31 mouse cellular contexts compared by ENCODE assay signal in genomic region chr3:137831156-137831555, GRCm38 (mm10).
"Had no signal": no experiment of that assay in that cellular context is flagged by ENCODE, and none has a peak within 500 bp of the region (broad histone marks: within the 10 kb centered on the region; RNA-seq: fewer than 3 reads in every experiment).

No protein-coding gene starts in this region.

- H3K36me3 ChIP-seq: limb, embryonic 10.5 days; limb, embryonic 12.5 days; limb, embryonic 13.5 days; limb, embryonic 15.5 days; liver, embryonic 12.5 days; liver, embryonic 13.5 days; liver, embryonic 15.5 days; lung, embryonic 15.5 days; midbrain, embryonic 10.5 days; midbrain, embryonic 12.5 days; midbrain, embryonic 13.5 days; midbrain, embryonic 15.5 days had no signal

- H3K27me3 ChIP-seq: limb, embryonic 12.5 days; limb, embryonic 13.5 days; limb, embryonic 15.5 days; liver, embryonic 12.5 days; liver, embryonic 13.5 days; liver, embryonic 15.5 days; lung, embryonic 15.5 days; megakaryocyte, embryonic 14.5 days; midbrain, embryonic 12.5 days; midbrain, embryonic 13.5 days; midbrain, embryonic 15.5 days had no signal

- H3K4me1 ChIP-seq: liver, embryonic 12.5 days; liver, embryonic 13.5 days; liver, embryonic 15.5 days; lung, embryonic 15.5 days; midbrain, embryonic 12.5 days had no signal

- H3K4me3 ChIP-seq: limb, embryonic 10.5 days; limb, embryonic 12.5 days; limb, embryonic 13.5 days; limb, embryonic 15.5 days; liver, embryonic 12.5 days; liver, embryonic 13.5 days; liver, embryonic 15.5 days; lung, embryonic 15.5 days; megakaryocyte, embryonic 14.5 days; midbrain, embryonic 10.5 days; midbrain, embryonic 12.5 days; midbrain, embryonic 13.5 days; midbrain, embryonic 15.5 days; myocyte had no signal

- H3K9me3 ChIP-seq: limb, embryonic 10.5 days; limb, embryonic 12.5 days; limb, embryonic 13.5 days; limb, embryonic 15.5 days; liver, embryonic 12.5 days; liver, embryonic 13.5 days; liver, embryonic 15.5 days; lung, embryonic 15.5 days; megakaryocyte, embryonic 14.5 days; midbrain, embryonic 10.5 days; midbrain, embryonic 12.5 days; midbrain, embryonic 13.5 days; midbrain, embryonic 15.5 days had no signal

- DNase-seq: left cerebral cortex, postnatal 4 days; liver; liver, embryonic 13.5 days; liver, postnatal 0 days; lung, adult 18-20 months; lung, adult 2 months; lung, embryonic 14.5 days; lung, postnatal 10 days; lung, postnatal 14 days; lung, postnatal 36 days; lung, postnatal 4 days; midbrain, embryonic 14.5 days had no signal

- ATAC-seq: liver, embryonic 12.5 days; liver, postnatal 0 days; lung, postnatal 0 days; midbrain, embryonic 13.5 days; midbrain, embryonic 15.5 days; midbrain, embryonic 16.5 days had no signal

- H3K27ac ChIP-seq: limb, embryonic 10.5 days; limb, embryonic 12.5 days; limb, embryonic 13.5 days; limb, embryonic 15.5 days; liver, embryonic 12.5 days; liver, embryonic 13.5 days; liver, embryonic 14.5 days; liver, embryonic 15.5 days; lung, embryonic 15.5 days; macrophage; midbrain, embryonic 10.5 days; midbrain, embryonic 12.5 days; midbrain, embryonic 13.5 days; midbrain, embryonic 15.5 days had no signal

- H3K9ac ChIP-seq: limb, embryonic 12.5 days; limb, embryonic 13.5 days; limb, embryonic 15.5 days; liver, embryonic 12.5 days; liver, embryonic 13.5 days; liver, embryonic 14.5 days; liver, embryonic 15.5 days; liver, postnatal 0 days; lung, embryonic 14.5 days; lung, embryonic 15.5 days; midbrain, embryonic 12.5 days; midbrain, embryonic 13.5 days; midbrain, embryonic 15.5 days had no signal

- H3K4me2 ChIP-seq: limb, embryonic 12.5 days; limb, embryonic 13.5 days; limb, embryonic 15.5 days; liver, embryonic 11.5 days; liver, embryonic 12.5 days; liver, embryonic 13.5 days; liver, embryonic 15.5 days; lung, embryonic 14.5 days; lung, embryonic 15.5 days; midbrain, embryonic 11.5 days; midbrain, embryonic 12.5 days; midbrain, embryonic 13.5 days; midbrain, embryonic 15.5 days had no signal
